Mouse (Mus musculus) v-Abl transformed pro-B cells (cell line): ENCODE measurements at regions not wholly inside any gene's neighbourhood (a gene's known extent, or its start where the extent isn't known, plus 50 kb on each side); places are given as distances from the start of the nearest gene placed in this dataset.

Experiments
- in situ Hi-C, 2 experiments: fragments of 400-800 bp; cut with MboI; formaldehyde crosslinking; loops; one replicate each; pipeline ENCODE4 v1.15.1; 2025; ENCODE audit not compliant: unreplicated experiment in 2 of 2

DNA sequence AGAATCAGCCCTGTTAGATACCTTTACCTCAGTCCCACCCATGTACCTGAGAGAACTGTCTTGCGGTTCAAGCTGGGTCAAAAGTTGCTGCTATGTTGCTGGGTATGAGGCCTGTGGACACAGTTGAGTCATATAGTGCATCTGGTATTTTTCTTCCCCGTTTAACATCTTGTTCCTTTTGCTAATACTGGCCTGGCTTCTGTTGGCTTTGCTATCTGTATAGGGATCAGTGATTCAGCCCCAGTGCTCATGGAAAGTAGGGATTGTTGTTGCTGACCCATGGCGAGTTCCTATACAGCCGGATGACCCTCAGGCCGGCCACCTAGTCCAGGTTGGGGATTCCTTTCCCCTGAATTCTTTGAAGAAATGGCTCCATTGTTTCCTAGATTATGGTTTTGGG, 158.3 kb upstream of the Rbms1 start:
- in situ Hi-C loops, result no loop called here

DNA sequence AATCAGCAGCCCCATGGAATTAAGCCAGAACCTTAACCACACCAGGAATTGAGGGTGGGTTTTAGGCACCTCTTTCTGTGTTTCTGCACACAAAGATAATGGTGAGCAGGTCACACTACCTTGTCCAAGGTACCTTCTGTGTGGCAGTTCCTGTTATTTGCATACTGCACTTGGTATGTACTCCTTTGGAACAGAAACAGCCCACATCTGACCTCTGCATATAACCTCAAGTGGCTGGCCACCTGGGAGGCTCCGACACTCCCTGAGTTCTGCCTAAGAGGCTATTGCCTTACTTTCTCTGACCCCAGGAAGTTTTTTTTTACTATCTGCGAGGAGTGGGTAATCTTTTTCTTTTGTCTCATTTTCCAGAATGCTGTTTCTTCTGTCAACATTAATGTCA, 151.6 kb upstream of the Rbms1 start:
- in situ Hi-C loops, result no loop called here

DNA sequence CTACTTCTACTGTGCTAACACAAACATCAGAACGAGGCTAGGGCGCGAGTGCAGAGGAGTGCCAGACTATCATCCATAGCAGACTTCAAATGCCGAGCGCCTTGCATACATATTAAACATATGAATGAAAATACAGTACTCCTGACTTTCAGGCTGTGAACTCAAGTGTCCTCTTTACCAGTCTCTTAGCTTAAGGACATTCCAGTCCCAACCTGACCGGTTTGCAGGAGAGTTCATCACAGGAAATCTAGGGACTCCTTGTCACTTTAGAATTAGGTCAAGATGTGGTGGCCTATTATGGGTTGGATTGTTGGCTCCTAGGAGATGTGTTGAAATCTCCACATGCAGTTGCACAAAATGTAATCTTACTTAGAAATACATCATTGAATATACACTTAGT, 150.9 kb upstream of the Rbms1 start:
- in situ Hi-C loops, result no loop called here

DNA sequence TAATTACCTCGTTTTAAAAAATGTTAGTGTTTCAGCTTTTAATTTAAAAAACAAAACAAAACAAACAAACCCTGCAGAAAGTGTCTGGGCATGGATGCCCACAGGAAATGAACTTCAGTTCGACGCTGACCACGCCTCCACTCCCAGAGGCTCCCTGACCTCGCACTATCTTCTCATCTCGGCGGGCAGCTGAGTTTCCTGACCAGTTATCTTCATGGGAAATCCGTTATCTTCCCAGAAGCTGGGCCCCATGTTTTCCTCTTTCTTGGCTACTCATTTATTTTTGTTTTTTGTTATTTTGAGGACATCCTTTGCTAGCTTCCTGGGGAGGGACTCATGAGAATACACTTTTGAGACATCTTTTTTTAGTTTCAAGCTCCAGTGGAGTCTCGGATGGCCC, 147.6 kb upstream of the Rbms1 start:
- in situ Hi-C loops, result no loop called here

DNA sequence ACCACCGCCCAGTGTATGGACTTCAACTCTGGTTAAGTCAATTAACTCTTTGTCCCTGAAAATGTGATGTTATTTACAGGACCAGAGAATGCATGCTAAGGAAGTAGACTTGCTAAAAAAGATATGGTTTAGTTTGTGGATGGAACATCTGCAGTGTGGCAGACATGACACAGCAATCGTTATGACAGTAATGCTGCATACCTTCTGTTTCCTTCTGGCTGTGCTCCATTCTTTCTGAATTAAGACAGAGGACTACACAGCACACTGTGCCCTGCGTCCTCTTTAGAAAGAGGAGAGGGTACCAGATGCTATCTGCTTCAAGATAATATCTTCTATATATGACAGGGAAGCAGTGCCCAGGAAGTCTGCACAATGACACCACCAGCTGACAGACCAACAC, 146.6 kb upstream of the Rbms1 start:
- in situ Hi-C loops, result no loop called here

- in situ Hi-C loops, result no loop called here
These were observed 142.2 kb upstream of the Rbms1 start for GRCm38 (mm10) chr2:61105169-61105568.

DNA sequence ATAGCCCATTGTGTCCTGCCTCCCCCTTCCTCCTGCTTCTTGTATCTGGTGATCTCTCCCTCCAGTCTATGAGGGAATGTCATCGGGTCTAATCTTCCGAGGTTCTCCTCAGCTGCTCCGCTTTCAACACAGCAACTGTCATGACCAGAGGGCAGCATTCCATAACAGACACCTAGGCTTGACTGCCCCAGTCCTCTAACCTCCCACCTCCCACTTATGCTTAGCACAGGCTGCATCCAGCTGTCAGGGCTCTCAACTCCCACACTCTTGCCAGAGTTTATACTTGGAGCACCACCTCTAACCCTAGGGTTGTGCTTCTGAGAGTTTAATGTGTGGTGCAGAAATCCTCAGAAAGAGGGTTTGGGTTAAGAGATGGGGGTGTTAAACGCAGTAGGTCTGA, 137.9 kb upstream of the Rbms1 start:
- in situ Hi-C loops, result no loop called here

DNA sequence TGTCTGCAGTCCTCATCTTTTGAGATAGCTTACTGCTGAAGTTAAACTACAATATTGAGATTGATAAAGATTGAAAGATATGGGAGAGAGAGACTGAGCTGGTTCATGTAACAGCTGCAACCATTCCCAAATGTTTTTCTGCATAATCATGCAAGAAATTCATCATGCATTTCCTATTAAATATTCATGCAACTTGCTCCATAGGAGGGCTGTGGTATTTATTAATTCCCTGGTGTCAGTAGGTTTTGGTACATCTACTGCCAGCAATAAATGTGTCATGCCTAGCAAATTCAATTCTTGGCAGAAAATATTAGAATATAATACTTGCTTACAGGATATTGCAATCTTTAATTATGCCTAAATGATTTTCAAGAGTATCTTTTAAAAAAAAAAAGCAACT, 125.5 kb upstream of the Rbms1 start:
- in situ Hi-C loops, result no loop called here

DNA sequence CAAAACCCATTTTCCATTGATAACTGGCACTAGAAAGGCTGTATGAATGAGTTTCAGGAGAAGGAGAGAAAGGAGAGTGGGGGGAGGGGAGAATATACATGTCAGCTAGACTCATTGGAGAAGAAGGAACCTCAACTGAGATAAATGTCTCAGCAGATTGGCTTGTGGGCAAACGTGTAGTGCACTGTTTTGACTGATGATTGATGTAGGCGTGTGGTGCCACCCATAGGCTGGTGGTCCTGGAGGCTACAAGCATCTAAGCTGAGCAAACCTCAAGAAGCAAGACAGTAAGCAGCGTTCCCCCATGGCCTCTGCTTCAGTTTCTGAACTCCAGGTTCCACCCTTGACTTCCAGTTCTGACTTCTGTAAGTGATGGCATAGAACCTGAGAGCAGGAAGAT, 121.8 kb upstream of the Rbms1 start:
- in situ Hi-C loops, result no loop called here

- in situ Hi-C loops, result no loop called here
These were observed 120.1 kb upstream of the Rbms1 start for GRCm38 (mm10) chr2:61083100-61083499.

DNA sequence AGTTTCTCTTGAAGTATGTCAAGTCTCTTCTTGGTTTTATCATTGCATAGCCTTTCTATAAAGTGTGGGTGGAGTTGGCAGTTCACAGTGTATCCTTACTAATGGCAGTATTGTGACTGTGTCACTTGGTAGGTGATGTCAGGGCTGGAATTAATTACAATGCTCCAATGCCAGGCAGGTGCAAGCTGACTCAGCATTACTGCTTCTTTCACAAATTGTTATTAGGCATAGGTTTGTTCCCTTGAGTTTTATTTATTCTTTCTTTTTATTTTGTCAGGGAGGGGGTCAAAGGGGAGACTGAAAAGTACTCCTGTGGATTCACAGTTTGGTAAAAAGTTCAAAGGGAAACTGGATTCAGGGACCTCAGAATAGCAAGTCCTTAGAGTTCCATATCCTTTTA, 119.6 kb upstream of the Rbms1 start:
- in situ Hi-C loops, result no loop called here

- in situ Hi-C loops, result no loop called here
These were observed 117.0 kb upstream of the Rbms1 start for GRCm38 (mm10) chr2:61080006-61080405.

DNA sequence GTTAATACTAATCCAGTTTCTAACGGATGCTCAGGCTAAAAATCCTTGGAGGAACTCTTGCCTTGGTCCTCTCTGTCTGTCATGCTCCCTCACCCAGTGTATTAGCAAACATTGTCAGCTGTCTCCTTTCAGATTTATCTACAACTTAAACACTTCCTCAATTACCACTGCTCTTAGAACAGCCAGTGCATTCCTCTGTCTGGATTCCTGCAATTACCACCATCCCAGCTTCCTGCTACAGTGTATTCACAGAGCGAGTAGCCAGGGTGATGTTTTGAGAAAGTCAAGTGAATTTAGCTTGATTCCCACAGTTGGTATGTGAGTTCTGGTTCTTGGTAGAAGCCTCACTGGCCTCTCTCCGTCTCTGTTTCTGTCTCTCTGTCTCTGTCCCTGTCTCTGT, 108.0 kb upstream of the Rbms1 start:
- in situ Hi-C loops, result no loop called here

DNA sequence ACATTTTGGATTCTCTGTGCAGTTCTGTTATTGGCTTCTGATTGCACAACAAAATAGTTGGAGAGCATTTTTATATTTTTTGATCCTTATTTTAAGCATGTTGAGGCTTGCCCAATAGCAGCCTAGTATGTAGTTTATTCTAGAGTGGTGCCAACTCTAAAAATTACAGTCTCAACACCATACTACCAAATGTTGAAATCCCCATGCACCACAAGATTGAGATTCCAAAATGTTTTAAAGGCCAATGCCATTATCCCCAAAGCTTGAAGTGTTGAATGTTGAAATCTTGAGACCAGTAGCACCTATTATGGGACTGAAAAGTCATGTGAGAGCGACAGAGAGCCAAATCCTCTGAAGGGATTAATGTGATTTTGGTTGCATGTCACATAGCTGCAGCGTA, 104.9 kb upstream of the Rbms1 start:
- in situ Hi-C loops, result no loop called here

DNA sequence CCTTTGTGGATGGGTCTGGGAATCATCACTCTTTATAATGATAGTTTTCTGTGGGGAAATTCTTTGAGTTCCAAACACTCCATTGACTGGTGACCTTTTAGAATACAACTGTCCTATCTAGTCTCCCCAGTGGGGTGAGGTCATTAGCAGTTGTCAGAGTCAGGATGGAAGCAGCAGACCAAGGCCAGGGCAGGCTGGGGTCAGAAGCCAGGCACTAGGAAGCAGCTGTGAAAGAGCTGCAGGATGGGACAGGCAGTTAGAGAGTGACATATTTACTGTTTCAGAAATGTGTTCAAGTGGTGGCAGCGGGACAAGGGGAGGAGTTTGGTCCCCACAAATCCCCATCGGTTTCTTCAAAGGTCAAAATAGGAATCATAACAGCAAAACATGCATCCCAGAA, 99.1 kb upstream of the Rbms1 start:
- in situ Hi-C loops, result no loop called here

DNA sequence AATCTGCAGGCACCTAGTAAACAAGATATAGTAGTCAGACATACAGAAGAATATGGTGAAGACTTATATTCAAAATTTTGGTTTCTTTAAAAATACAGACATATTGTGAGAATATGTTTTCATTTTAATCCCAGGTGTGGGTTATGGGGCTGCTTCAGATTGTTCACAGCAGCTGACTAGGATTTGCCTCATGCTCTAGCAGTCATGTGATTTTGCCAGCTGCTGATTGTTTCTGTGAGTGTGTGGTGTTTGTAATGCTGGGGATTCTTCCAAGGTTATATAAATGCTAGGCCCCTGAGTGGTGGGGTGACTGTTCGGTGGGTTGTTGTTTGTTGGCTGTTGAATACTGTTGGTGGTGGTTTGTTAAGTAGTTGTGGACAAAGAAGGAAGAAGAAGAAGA, 97.9 kb upstream of the Rbms1 start:
- in situ Hi-C loops, result no loop called here

- in situ Hi-C loops, result no loop called here
These were observed 95.7 kb upstream of the Rbms1 start for GRCm38 (mm10) chr2:61058545-61059235.

GRCm38 (mm10) chr2:61052296-61052695, 89.3 kb upstream of the Rbms1 start:
- in situ Hi-C loops, result no loop called here

DNA sequence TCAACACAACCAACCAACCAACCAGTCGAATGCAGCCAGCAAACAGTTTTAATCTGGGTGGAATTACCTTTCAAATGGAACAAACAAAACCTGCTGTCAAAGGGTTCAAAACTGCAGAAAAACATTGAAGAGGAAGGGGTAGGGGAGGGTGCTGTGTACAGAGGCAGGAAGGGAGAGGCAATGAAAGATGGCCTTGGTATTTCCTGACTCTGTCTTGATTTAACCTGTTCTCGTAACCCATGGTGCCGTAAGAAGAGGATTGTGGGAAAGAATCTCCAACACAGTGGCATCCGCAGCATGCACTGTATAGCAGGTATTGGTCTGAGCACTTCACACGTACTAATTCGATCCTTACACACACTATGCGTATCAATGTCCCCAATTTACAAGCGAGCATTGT, 88.8 kb upstream of the Rbms1 start:
- in situ Hi-C loops, result no loop called here

DNA sequence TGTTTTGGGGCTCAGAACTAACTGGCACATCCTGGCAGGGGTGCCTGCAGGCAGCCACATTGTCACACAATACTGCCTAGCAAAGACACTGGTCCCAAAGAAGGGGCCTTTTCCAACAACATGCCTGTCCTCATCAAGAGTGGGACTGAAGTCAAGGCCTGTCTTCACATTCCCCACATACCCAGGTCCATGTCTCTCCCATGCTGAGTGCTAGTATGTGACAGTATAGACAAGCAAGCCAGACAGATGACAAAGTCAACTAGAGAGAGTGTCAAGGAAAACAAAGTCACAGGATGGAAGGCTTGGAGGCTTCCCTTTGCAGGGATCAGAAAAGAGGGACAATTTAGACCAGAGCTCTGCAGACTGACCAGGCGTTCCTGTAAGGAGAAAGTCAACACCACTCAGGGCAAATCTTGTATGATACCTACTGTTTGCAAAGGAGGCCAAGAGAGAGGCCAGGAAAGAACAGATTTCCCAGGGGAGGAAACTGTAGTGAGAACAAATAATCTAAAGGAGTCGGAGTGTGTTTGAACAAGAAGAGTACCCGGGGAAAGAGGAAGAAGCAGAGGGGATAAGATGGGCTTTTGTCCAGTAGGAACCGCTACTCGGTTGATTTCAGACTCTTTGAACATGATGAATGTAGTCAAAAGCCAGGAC, 83.2 kb upstream of the Rbms1 start:
- in situ Hi-C loops, result no loop called here

DNA sequence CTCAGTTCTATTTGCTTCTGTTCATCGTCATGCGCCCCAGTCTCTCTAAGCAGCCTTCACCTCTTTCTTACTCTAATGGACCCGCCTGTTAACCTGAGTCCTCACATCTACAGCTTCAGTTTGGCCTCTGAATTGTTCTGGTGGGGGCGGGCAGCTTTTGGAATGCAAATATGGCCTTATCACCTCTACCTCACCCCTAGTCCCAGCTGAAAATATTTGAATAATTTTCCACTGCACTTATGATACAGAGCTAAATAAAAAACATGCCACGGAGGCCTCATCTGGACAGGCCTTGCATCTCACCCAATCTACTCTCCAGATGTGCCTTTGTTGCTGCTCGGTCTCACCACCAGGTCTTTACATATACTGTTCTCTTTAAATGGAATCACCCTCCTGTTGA, 82.5 kb upstream of the Rbms1 start:
- in situ Hi-C loops, result no loop called here

DNA sequence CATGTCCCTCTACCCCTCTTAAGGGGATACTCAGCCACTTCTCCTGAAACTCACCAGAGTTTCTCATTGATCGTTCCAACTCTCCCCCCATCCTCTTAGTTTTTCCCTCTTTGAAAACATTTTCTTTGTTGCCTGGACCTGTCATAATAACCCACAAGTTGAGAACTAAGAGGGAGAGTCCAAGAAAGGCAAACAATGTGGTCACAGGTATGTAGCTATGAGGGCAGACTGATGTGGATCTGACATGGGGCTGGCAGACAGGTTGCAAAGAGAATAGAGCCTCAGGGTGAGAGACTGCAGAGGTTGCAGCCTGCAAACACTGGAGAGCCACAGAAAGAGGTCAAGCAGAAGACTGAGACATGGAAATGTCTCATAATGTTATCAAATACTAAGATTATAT, 69.9 kb upstream of the Rbms1 start:
- in situ Hi-C loops, result no loop called here

DNA sequence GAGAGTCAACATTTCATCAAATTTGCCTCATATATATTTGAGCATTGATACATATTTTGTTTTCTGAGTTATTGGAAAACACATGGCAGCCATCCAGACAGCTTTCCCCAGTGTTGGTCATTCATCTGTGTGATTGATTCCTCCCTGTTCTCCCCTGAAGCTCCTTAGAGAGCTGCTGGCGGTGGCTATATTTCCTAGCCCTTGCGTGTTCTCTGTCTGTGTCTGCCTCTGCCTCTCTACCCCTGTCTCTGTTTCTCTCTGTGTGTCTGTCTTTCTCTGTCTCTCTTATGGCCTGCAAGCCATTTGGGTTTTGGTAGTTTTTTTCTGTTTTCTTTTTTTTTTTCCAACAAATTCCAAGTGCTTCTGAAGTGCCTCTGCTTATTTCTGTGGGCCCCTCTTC, 66.7 kb upstream of the Rbms1 start:
- in situ Hi-C loops, result no loop called here
